ENCODE assay signal across 25 mouse cellular contexts in the genomic region with DNA sequence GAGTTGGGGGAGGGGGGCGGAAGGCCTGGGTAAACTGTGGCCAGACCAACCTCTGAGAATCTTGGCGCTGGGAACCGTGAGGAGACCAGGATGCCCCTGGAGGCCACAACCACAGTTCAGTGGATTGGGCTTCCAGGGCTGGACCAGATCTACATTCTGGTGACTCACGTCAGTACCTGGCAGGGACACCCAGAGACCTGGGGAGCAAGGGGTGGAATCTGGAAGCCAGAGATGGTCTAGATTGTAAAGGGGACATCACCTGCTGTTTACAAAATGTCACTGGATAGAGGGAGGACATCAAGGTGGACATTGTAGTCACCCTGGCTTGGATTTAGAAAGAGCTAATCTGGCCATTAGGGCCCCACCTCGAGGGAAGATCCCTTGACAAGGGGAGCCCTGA.
DNase-seq lines count a peak whose midpoint lies in the region; ATAC-seq and TF ChIP-seq lines count a peak whose summit lies in the region.
"Had no signal": no experiment of that assay in that cellular context is flagged by ENCODE, and none has a peak within 500 bp of the region (broad histone marks: within the 10 kb centered on the region; RNA-seq: fewer than 3 reads in every experiment).

No protein-coding gene starts in this region.

- ATAC-seq in cerebellum, adult (ENCODE audit: insufficient number of reproducible peaks, low FRiP score, low TSS enrichment): no peak
- ATAC-seq: activated CD4-positive, CD25-positive, alpha-beta regulatory T cell, adult 4 months; forebrain, embryonic 14.5 days; forebrain, postnatal 0 days; intestine, postnatal 0 days had no signal

- peak; percentile 39 for DNase-seq in cerebellum, adult 11-12 months
- peak; percentile 39 for DNase-seq in cerebellum, adult 9-10 months
- no peak for DNase-seq in cerebellum, postnatal 10 days
- DNase-seq in brain, adult 2 months (ENCODE audit: low read depth, low spot score): peak; percentile 69
- DNase-seq in ovary, postnatal 36 days (ENCODE audit: low spot score): no peak
- DNase-seq: adrenal gland, adult 8-10 months; adrenal gland, postnatal 25 days; B cell, adult 2 months; embryo, embryonic 11 days; forebrain, postnatal 0 days; gastrocnemius, postnatal 25 days; heart, adult 2 months; kidney, adult 2 months had no signal

- TF ChIP-seq CTCF in E14TG2a.4 (conservative IDR thresholded peaks at IDR 0.05; ENCODE audit: low read length): no peak

- peaks cover 48% of the 10 kb centered on the region for H3K27me3 ChIP-seq in E14TG2a.4 (ENCODE audit: insufficient read depth, low read length)
- H3K27me3 ChIP-seq: embryonic facial prominence, embryonic 13.5 days; hindbrain, embryonic 12.5 days; hindbrain, embryonic 15.5 days had no signal

- peaks cover 51% of the 10 kb centered on the region for H3K4me1 ChIP-seq in E14TG2a.4 (replicated peaks; ENCODE audit: low read depth, low read length)

- H3K36me3 ChIP-seq in E14TG2a.4 (ENCODE audit: insufficient read depth, low read length): peaks cover 18% of the 10 kb centered on the region
- H3K36me3 ChIP-seq: embryonic facial prominence, embryonic 10.5 days; heart, embryonic 10.5 days; hindbrain, embryonic 12.5 days; hindbrain, embryonic 15.5 days had no signal

- H3K9me3 ChIP-seq in E14TG2a.4 (ENCODE audit: low read length): no peaks in the 10 kb centered on the region
- H3K9me3 ChIP-seq: embryonic facial prominence, embryonic 10.5 days; embryonic facial prominence, embryonic 13.5 days; heart, embryonic 10.5 days; heart, embryonic 13.5 days; hindbrain, embryonic 12.5 days; hindbrain, embryonic 15.5 days had no signal

- H3K4me3 ChIP-seq in E14TG2a.4 (replicated peaks; ENCODE audit: low read length): peak overlapping the region; percentile 60
- H3K4me3 ChIP-seq: embryonic facial prominence, embryonic 10.5 days; embryonic facial prominence, embryonic 13.5 days; erythroblast, embryonic 14.5 days; heart, adult 2 months; heart, embryonic 10.5 days; heart, embryonic 13.5 days; hindbrain, embryonic 12.5 days; hindbrain, embryonic 15.5 days had no signal

Comparison
In these comparisons a context has a peak if more than half of its experiments do, and no peak if none do; other contexts are left out.
1. DNase-seq: peak in cerebellum, adult 11-12 months (single experiment), cerebellum, adult 9-10 months (single experiment) and brain, adult 2 months (single experiment); none in cerebellum, postnatal 10 days (0 of 2) and ovary, postnatal 36 days (single experiment).